Mouse (Mus musculus) embryonic facial prominence, embryonic 10.5 days (tissue): Measurements from ENCODE around the gene Ciao2a. TPM values are rescaled to one million over a fixed set of nuclear protein-coding genes. Genes with fewer than 3 reads are reported as not detected.
A peak's percentile ranks its signal among the peaks of the same experiment; 100 is the strongest.

Experiments
- DNase-seq: peaks from one replicate; pipeline ENCODE4 v3.0.0-alpha.2; 2017; ENCODE audit warnings: low spot score
- H3K27ac ChIP-seq: fragments of 300-500 bp; sonication (generic); replicated peaks from 2 replicates; pipeline ENCODE4 v1.5.1; 2016; ENCODE audit warnings: mild to moderate bottlenecking
- H3K27me3 ChIP-seq: fragments of 300-500 bp; sonication (generic); replicated peaks from 2 replicates; pipeline ENCODE4 v1.6.1; 2016; ENCODE audit warnings: low read depth, mild to moderate bottlenecking; ENCODE audit not compliant: poor library complexity, severe bottlenecking
- H3K36me3 ChIP-seq: fragments of 300-500 bp; sonication (generic); replicated peaks from 2 replicates; pipeline ENCODE4 v1.6.1; 2016; ENCODE audit warnings: mild to moderate bottlenecking, moderate library complexity
- H3K4me1 ChIP-seq: fragments of 300-500 bp; sonication (generic); 2 replicates; pipeline ENCODE4 v1.6.1; 2016
- H3K4me3 ChIP-seq: fragments of 300-500 bp; sonication (generic); 2 replicates; pipeline ENCODE4 v1.5.1; 2016; ENCODE audit warnings: mild to moderate bottlenecking, moderate library complexity
- H3K9me3 ChIP-seq: fragments of 300-500 bp; sonication (generic); 2 replicates; pipeline ENCODE4 v1.6.1; 2016; ENCODE audit warnings: mild to moderate bottlenecking
- WGBS: fragments of 180-500 bp; shearing (Covaris S2); methylation state at CpG from one replicate; pipeline ENCODE4 v1.1.7; 2016; 5-methylcytosine and 5-hydroxymethylcytosine counted together
- polyA plus RNA-seq: library from polyadenylated mRNA; unstranded; fragments of >200 nt; fragmentation: Nextera tagmentation; extraction: Ambion mirVana; gene quantifications from 2 replicates; pipeline ENCODE4 v1.2.1, GENCODE M21; 2016

The Ciao2a gene
- polyA plus RNA-seq, 1 experiment from 2014 or later = 159 TPM

DNA sequence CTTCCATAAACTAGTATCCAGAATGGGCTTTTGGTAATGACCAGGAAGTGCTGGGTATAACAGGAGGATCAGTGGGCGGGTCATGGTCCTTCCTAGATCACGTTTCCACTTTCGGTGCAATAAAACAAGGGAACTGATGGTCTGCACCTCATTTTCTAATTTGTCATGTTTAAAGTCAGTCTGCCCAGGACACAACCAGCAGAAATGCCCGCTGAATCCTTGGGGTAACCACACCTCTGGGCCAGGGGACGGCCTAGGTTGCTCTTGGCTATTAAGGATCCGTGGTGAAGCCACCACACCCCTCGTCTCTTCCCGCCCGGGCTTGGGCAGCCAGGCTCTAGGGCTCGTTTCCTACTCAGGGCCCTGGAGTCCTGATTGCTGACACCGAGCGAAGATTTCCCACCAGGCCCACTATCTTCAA, 2.3 kb upstream of the Ciao2a start:
- no peaks in the 10 kb centered on the region for H3K9me3 ChIP-seq
- peaks cover 10% of the 10 kb centered on the region for H3K36me3 ChIP-seq
- H3K4me1 ChIP-seq = peaks cover 44% of the 10 kb centered on the region
- WGBS = under 1% methylated on average over 12 of the region's 12 CpGs
- H3K27me3 ChIP-seq = no peaks in the 10 kb centered on the region
- H3K27ac ChIP-seq = peak overlapping the region; percentile 92
- DNase-seq = no peak
- H3K4me3 ChIP-seq = peak overlapping the region; percentile 86

DNA sequence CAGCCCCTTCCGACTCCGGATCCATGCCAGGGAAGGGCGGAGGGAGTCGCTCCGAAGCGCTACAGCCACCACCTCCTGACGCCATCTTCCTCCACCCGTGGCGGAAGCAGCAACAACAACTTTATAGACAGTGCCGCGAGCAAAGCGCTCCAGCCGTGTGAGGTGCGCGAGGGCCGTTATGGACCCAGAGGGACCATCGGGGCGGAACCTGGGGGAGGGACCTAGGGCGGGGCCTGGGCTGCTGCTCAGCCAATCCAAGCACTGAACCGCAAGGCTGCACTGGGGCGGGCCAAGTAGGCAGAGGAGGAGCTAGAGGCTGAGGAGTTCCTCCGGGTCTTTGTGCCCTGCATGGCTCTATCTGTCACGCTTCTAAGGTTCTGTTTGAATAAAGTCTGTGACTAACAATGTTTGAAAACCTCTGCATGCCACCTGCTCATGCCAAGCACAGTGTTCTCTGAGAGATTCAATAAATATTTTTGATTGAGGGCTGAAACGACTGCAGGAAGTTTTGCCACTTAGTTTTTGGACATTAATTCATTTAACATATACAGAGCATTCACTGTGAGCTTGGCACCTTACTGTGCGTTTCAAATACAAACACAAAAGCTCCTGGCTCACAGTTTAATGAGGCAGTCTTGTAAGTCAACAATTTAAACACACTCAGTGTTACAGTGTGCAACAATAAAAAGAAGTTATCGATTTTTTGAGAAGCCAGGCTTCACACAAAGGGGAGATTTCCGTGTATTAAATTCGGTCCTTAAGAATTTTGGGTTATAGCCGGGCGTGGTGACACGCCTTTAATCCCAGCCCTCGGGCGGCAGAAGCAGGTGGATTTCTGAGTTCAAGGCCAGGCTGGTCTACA, 1.5 kb upstream of the Ciao2a start:
- 19% methylated on average over 33 of the region's 33 CpGs for WGBS
- Histone ChIP-seq H3K36me3 (peaks cover 10% of the 10 kb centered on the region), H3K4me1 (peaks cover 44% of the 10 kb centered on the region), H3K9me3 (no peaks in the 10 kb centered on the region), H3K27me3 (no peaks in the 10 kb centered on the region), H3K27ac (peak overlapping the region; percentile 92), H3K4me3 (peak overlapping the region; percentile 86)
- DNase-seq = peak; percentile 99

DNA sequence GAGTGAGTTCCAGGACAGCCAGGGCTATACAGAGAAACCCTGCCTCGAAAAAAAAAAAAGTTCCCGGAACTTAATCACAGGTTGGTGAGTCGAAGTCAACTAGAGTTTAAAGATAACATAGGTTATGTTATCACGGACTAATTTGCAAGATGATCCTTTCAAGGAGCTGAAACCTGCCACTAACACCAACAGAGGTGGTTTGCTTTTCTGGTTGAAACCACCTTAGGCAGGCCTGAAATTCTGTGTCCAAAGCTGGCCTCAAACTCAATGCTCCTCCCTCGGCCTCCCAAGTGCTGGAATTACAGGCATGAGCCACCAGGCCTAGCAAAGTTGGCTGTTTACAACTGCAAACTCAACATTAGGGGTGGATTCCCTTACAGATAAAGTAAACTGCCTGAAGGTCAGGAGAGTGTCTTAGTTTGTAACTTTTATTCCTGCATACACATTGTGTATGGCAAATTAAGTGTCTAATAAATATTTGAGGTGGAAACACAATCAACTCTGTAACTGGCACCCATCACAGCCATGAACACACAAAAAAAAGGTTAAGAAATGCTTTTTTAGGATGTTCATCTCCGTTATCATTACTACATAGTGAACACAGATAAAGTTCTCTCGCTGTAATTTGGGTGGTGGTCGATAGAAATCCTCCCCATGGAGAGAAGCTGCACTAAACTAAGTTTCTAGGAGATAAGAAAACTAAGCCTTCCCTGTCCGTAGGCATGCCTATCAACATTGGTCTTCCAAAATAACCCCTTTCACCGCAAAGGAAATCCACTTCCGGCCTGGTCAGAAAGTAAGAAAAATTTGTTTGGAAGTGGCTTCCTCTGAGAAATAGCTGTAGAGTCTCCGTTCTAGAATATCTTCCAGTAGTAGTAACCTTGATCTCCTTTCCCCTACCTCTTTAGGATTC, 612 bp upstream of the Ciao2a start:
- no peaks in the 10 kb centered on the region for H3K9me3 ChIP-seq
- peaks cover 44% of the 10 kb centered on the region for H3K4me1 ChIP-seq
- H3K36me3 ChIP-seq = peaks cover 17% of the 10 kb centered on the region
- H3K27ac ChIP-seq = peak overlapping the region; percentile 92
- no peaks in the 10 kb centered on the region for H3K27me3 ChIP-seq
- WGBS = 58% methylated on average over 12 of the region's 12 CpGs
- H3K4me3 ChIP-seq = peak overlapping the region; percentile 86
- no peak for DNase-seq

DNA sequence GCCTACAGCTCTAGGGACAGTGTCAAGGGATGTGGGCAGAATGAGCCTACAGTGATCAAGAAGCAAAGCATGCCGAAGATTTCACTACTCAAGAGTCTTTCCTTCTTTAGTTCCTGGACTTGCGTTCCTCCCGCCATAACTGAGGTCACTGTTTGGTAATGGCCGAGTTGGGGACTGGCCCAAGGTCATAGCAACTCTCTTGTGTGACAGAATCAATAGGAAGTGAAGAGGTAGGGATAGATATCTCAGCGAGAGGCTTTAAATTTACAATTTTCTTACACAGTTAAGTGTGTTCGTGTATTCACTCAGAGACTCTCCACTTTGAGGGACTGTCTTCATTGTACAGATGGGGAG, 759 bp downstream of the Ciao2a start:
- no peaks in the 10 kb centered on the region for H3K9me3 ChIP-seq
- 54% methylated on average over 6 of the region's 6 CpGs for WGBS
- H3K36me3 ChIP-seq = peaks cover 18% of the 10 kb centered on the region
- peak overlapping the region; percentile 92 for H3K27ac ChIP-seq
- DNase-seq = peak; percentile 16
- H3K4me3 ChIP-seq = peak overlapping the region; percentile 86
- no peaks in the 10 kb centered on the region for H3K27me3 ChIP-seq
- H3K4me1 ChIP-seq = peaks cover 44% of the 10 kb centered on the region

DNA sequence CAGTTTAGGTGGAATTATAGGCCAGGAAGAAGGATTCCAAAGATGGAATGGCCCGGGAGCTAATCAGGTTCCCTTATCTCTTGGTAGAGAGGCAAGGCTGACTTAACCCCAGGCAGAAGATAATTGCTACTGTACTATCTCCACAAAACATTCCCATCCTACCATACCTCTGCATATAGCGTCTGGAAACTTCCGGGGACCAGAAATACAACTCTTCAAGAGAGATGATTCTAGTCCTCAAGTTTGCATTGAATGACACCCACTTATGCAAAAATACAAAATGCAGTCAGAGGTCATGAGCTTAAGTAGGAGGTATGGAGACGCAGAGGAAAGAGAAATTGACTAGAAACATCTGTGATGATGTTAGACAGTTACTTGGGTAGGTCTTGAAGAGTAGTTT, 1.5 kb downstream of the Ciao2a start:
- peak overlapping the region; percentile 86 for H3K4me3 ChIP-seq
- peaks cover 43% of the 10 kb centered on the region for H3K4me1 ChIP-seq
- DNase-seq = no peak
- peaks cover 20% of the 10 kb centered on the region for H3K36me3 ChIP-seq
- H3K9me3 ChIP-seq = no peaks in the 10 kb centered on the region
- H3K27me3 ChIP-seq = no peaks in the 10 kb centered on the region
- WGBS = 92% methylated on average over 4 of the region's 4 CpGs
- H3K27ac ChIP-seq = no peak overlapping the region

DNA sequence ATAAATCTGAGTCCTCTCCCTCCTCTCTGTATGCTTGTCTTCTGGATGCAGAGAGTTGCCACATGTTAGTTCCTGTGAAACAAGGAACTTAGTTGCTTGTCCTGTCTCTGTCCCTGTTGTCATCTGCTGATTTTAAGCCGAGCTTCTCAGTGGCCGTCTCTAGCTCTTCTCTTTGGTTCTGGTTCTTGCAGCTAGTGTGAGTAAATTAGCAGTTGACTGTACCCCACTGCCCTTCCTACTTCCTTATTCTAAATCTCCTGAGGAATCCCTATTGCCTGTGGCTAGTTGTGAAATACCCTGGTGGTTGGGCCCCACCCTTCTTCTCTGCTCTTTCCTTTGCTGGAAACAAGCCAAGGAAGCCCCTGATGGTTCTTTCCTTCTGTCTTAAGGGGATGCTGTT, 5.1 kb downstream of the Ciao2a start:
- H3K9me3 ChIP-seq = no peaks in the 10 kb centered on the region
- H3K27me3 ChIP-seq = no peaks in the 10 kb centered on the region
- no peak overlapping the region for H3K27ac ChIP-seq
- no peak for DNase-seq
- peaks cover 54% of the 10 kb centered on the region for H3K36me3 ChIP-seq
- H3K4me3 ChIP-seq = no peak overlapping the region
- WGBS = 95% methylated on average over 2 of the region's 2 CpGs
- peaks cover 16% of the 10 kb centered on the region for H3K4me1 ChIP-seq

DNA sequence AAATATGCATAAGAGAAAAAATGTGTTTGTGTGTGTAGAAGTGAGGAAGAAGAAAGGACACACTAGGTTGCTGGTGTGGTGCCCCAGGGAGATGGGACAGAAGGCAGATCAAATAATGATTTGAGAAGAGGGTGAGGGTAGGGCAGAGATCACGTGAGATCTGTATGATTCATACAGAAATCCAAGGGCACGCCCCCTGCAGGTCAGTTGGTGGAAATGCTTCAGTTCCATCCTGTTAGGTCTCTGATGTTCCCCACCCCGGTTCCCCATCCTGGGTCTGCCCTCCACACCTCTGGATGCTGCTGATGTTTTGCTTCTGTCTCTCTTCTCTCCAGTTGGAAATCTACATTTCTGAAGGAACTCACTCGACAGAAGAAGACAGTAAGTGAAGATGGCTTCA, 9.6 kb downstream of the Ciao2a start:
- Histone ChIP-seq H3K27ac (no peak overlapping the region), H3K36me3 (peaks cover 90% of the 10 kb centered on the region), H3K4me1 (no peaks in the 10 kb centered on the region), H3K27me3 (no peaks in the 10 kb centered on the region), H3K9me3 (no peaks in the 10 kb centered on the region), H3K4me3 (no peak overlapping the region)
- DNase-seq = no peak
- 51% methylated on average over 4 of the region's 4 CpGs for WGBS

DNA sequence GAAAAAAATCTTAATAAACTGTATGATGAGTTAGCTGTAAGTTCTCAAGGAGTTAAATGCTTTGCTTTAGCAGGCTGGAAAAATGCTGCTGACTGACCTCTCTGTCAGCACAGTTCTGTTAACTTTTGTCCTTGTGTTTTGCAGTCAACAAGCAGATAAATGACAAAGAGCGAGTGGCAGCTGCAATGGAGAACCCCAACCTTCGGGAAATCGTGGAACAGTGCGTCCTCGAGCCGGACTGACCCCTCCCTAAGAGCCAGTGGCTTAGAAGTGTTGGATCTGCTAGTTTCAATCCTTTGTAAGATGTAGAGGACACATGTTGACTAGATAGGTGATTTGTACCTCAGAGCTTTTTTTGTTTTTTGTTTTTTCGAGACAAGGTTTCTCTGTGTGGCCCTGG, 11.8 kb downstream of the Ciao2a start:
- 95% methylated on average over 7 of the region's 7 CpGs for WGBS
- Histone ChIP-seq H3K4me1 (no peaks in the 10 kb centered on the region), H3K4me3 (no peak overlapping the region), H3K9me3 (no peaks in the 10 kb centered on the region), H3K36me3 (peaks cover 77% of the 10 kb centered on the region), H3K27me3 (no peaks in the 10 kb centered on the region), H3K27ac (no peak overlapping the region)
- no peak for DNase-seq

DNA sequence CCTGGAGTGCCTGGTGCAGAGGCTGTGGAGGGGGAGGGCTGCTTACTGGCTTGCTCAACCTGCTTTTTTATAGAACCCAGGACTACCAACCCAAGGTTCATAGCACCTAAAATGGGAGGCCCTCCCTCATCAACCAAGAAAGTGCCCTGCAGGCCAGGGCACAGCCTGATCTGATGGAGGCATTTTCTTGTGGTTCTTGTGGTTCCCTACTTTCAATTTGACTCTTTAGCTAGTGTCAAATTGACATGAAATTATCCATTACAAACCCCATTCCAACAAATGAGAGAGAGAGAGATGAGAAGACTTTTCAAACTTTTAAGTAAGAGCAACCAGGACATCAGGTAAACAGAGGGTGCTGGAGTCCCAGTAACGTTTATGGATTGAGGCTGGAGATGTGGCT, 15.9 kb downstream of the Ciao2a start:
- Histone ChIP-seq H3K4me3 (no peak overlapping the region), H3K9me3 (no peaks in the 10 kb centered on the region), H3K4me1 (no peaks in the 10 kb centered on the region), H3K27me3 (no peaks in the 10 kb centered on the region), H3K27ac (no peak overlapping the region), H3K36me3 (peaks cover 39% of the 10 kb centered on the region)
- no peak for DNase-seq
- WGBS = 90% methylated on average over 1 of the region's 1 CpGs

DNA sequence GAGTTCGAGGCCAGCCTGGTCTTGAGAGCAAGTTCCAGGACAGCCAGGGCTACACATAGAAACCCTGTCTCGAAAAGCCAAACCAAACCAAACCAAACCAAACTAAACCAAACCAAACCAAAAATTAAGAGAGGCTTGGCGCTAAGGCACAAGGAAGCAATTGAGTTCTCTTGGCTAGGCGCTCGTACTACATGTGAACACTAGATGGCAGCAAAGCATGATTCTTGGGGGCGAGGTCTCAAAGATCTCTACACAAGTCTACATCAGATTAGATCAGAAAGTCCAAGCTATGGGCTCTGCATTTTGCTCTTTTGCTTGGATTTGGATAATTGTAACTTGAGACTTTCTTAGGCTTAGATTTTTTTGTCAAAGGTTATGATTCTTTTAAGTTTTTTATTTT, 17.8 kb downstream of the Ciao2a start:
- Histone ChIP-seq H3K4me3 (no peak overlapping the region), H3K9me3 (no peaks in the 10 kb centered on the region), H3K27ac (no peak overlapping the region), H3K27me3 (no peaks in the 10 kb centered on the region), H3K36me3 (peaks cover 19% of the 10 kb centered on the region), H3K4me1 (no peaks in the 10 kb centered on the region)
- peak; percentile 74 for DNase-seq
- 8% methylated on average over 6 of the region's 6 CpGs for WGBS

DNA sequence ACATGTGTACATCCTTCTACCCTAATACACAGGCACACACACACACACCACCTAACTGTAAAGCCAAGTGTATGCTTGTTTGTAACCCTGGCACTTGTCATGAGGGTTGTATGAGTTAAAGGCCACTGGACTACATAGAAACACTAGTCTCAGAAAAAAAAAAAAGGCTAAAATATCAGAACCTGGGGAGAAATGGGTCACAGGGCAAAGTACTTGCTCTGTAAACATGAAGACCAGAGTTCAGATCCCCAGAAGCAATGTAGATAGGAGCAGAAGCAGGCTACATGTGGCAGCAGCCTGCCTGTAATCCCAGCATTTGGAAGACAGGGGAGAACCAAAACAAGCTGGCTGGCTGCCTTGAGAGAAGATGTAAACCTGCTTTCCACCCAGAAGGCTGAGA, 19.7 kb downstream of the Ciao2a start:
- Histone ChIP-seq H3K36me3 (peaks cover 2% of the 10 kb centered on the region; the same call in 1 of the 2 replicates), H3K27ac (no peak overlapping the region), H3K9me3 (no peaks in the 10 kb centered on the region), H3K27me3 (0 out of 2 replicates have a peak, but pooled peaks cover 7% of the 10 kb centered on the region), H3K4me3 (no peak overlapping the region), H3K4me1 (no peaks in the 10 kb centered on the region)
- no peak for DNase-seq

DNA sequence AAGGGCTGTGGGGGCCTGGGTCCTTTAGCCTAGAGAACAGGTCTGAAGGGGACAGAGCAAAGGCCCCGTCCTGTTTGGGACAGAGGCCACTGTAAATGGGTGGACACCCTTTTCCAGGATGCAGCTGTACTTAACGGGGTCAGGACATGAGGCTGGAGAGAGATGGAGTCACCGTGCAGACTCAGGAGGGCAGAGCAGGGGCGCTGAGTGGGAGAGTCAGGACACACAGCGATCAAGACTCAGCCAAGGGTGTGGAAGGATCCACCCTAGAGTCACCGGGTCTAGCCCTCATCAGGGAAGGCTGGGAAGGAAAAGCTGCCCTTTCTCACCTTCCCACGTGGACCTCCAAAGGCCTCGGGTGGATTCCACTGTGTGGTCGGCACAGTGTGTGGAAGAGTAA, 25.6 kb downstream of the Ciao2a start:
- Histone ChIP-seq H3K36me3 (no peaks in the 10 kb centered on the region), H3K27ac (no peak overlapping the region), H3K4me3 (no peak overlapping the region), H3K9me3 (no peaks in the 10 kb centered on the region), H3K4me1 (peaks cover 17% of the 10 kb centered on the region; the same call in 1 of the 2 replicates), H3K27me3 (peaks cover 35% of the 10 kb centered on the region)
- no peak for DNase-seq
- 65% methylated on average over 9 of the region's 9 CpGs for WGBS
